Mouse (Mus musculus): ENCODE results near the gene Pafah1b1. TPM values are rescaled to one million over a fixed set of nuclear protein-coding genes. Genes with fewer than 3 reads are reported as not detected.

The Pafah1b1 gene
- total and polyA plus RNA-seq, 2 experiments from 2014 or later: 79.2 to 206 TPM

- H3K9me3 ChIP-seq (ENCODE audit: low read length): no peaks in the 10 kb centered on the region
- H3K36me3 ChIP-seq (ENCODE audit: insufficient read depth, low read length): no peaks in the 10 kb centered on the region
- peaks cover 2% of the 10 kb centered on the region; the same call in 1 of the 2 replicates for H3K4me1 ChIP-seq (ENCODE audit: insufficient read depth, low read length)
- 52% methylated on average over 5 of the region's 5 CpGs for WGBS
- peak overlapping the region; percentile 99; the same call in 1 of the 2 replicates for H3K4me3 ChIP-seq (ENCODE audit: low read depth, low read length)
- peak overlapping the region; percentile 99; the same call in 1 of the 2 replicates for H3K27ac ChIP-seq (ENCODE audit: low read depth, low read length)
- no peak for ATAC-seq (ENCODE audit: low FRiP score)
- no peak for DNase-seq (ENCODE audit: low spot score)
- H3K4me2 ChIP-seq (ENCODE audit: low read depth, low read length, poor library complexity, severe bottlenecking): peak overlapping the region; percentile 68
- TF ChIP-seq CTCF (IDR thresholded peaks at IDR 0.05): no peak
- no peaks in the 10 kb centered on the region for H3K27me3 ChIP-seq (ENCODE audit: insufficient read depth, low read length)
- H3K9ac ChIP-seq (replicated peaks; ENCODE audit: low read length, poor library complexity, severe bottlenecking): peak overlapping the region; percentile 99
These were observed 711 bp upstream of the Pafah1b1 start for GRCm38 (mm10) chr11:74725181-74725580.

- H3K27me3 ChIP-seq (ENCODE audit: insufficient read depth, low read length): no peaks in the 10 kb centered on the region
- H3K4me3 ChIP-seq (ENCODE audit: low read depth, low read length): peak overlapping the region; percentile 99
- TF ChIP-seq CTCF (IDR thresholded peaks at IDR 0.05): no peak
- peak; percentile 81 for ATAC-seq (ENCODE audit: low FRiP score)
- H3K27ac ChIP-seq (ENCODE audit: low read depth, low read length): peak overlapping the region; percentile 99
- under 1% methylated on average over 45 of the region's 75 CpGs for WGBS
- no peaks in the 10 kb centered on the region for H3K36me3 ChIP-seq (ENCODE audit: insufficient read depth, low read length)
- peak; percentile 89 for DNase-seq (ENCODE audit: low spot score)
- H3K4me1 ChIP-seq (ENCODE audit: insufficient read depth, low read length): peaks cover 8% of the 10 kb centered on the region
- H3K9ac ChIP-seq (replicated peaks; ENCODE audit: low read length, poor library complexity, severe bottlenecking): peak overlapping the region; percentile 99
- peak overlapping the region; percentile 68 for H3K4me2 ChIP-seq (ENCODE audit: low read depth, low read length, poor library complexity, severe bottlenecking)
- no peaks in the 10 kb centered on the region for H3K9me3 ChIP-seq (ENCODE audit: low read length)
These were observed 874 bp downstream of the Pafah1b1 start for GRCm38 (mm10) chr11:74723357-74724234.

- WGBS: 26% methylated on average over 3 of the region's 3 CpGs
- Histone ChIP-seq H3K27ac (ENCODE audit: low read depth, low read length) (no peak overlapping the region), H3K4me1 (ENCODE audit: insufficient read depth, low read length) (peaks cover 8% of the 10 kb centered on the region), H3K4me3 (ENCODE audit: low read depth, low read length) (peak overlapping the region; percentile 99), H3K9me3 (ENCODE audit: low read length) (no peaks in the 10 kb centered on the region), H3K27me3 (ENCODE audit: insufficient read depth, low read length) (no peaks in the 10 kb centered on the region), H3K4me2 (ENCODE audit: low read depth, low read length, poor library complexity, severe bottlenecking) (peak overlapping the region; percentile 68), H3K36me3 (ENCODE audit: insufficient read depth, low read length) (no peaks in the 10 kb centered on the region), H3K9ac (replicated peaks; ENCODE audit: low read length, poor library complexity, severe bottlenecking) (peak overlapping the region; percentile 54; the same call in 1 of the 2 replicates)
- DNase-seq (ENCODE audit: low spot score) (peak; percentile 28), ATAC-seq (ENCODE audit: low FRiP score) (no peak)
- TF ChIP-seq CTCF (IDR thresholded peaks at IDR 0.05): no peak
These were observed 2.5 kb downstream of the Pafah1b1 start for GRCm38 (mm10) chr11:74721971-74722370.

- no peaks in the 10 kb centered on the region for H3K9me3 ChIP-seq (ENCODE audit: low read length)
- H3K4me3 ChIP-seq (ENCODE audit: low read depth, low read length): 0 out of 2 replicates have a peak overlapping the region, but pooled peaks have one; percentile 10
- ATAC-seq (ENCODE audit: low FRiP score): no peak
- peak overlapping the region; percentile 42 for H3K4me2 ChIP-seq (ENCODE audit: low read depth, low read length, poor library complexity, severe bottlenecking)
- no peak for TF ChIP-seq CTCF (IDR thresholded peaks at IDR 0.05)
- no peaks in the 10 kb centered on the region for H3K27me3 ChIP-seq (ENCODE audit: insufficient read depth, low read length)
- peaks cover 8% of the 10 kb centered on the region for H3K4me1 ChIP-seq (ENCODE audit: insufficient read depth, low read length)
- H3K36me3 ChIP-seq (ENCODE audit: insufficient read depth, low read length): no peaks in the 10 kb centered on the region
- DNase-seq (ENCODE audit: low spot score): no peak
- WGBS: 63% methylated on average over 2 of the region's 2 CpGs
- no peak overlapping the region for H3K9ac ChIP-seq (replicated peaks; ENCODE audit: low read length, poor library complexity, severe bottlenecking)
- H3K27ac ChIP-seq (ENCODE audit: low read depth, low read length): no peak overlapping the region
These were observed 3.3 kb downstream of the Pafah1b1 start for GRCm38 (mm10) chr11:74721141-74721540.

GRCm38 (mm10) chr11:74720668-74721067, 3.8 kb downstream of the Pafah1b1 start:
- Histone ChIP-seq H3K4me3 (ENCODE audit: low read depth, low read length) (no peak overlapping the region), H3K4me1 (ENCODE audit: insufficient read depth, low read length) (peaks cover 8% of the 10 kb centered on the region), H3K27ac (ENCODE audit: low read depth, low read length) (no peak overlapping the region), H3K4me2 (ENCODE audit: low read depth, low read length, poor library complexity, severe bottlenecking) (peak overlapping the region; percentile 42), H3K9me3 (ENCODE audit: low read length) (no peaks in the 10 kb centered on the region), H3K9ac (replicated peaks; ENCODE audit: low read length, poor library complexity, severe bottlenecking) (no peak overlapping the region), H3K36me3 (ENCODE audit: insufficient read depth, low read length) (no peaks in the 10 kb centered on the region), H3K27me3 (ENCODE audit: insufficient read depth, low read length) (no peaks in the 10 kb centered on the region)
- ATAC-seq (ENCODE audit: low FRiP score) (no peak), DNase-seq (ENCODE audit: low spot score) (no peak)
- TF ChIP-seq CTCF (IDR thresholded peaks at IDR 0.05): no peak
- WGBS: 83% methylated on average over 1 of the region's 1 CpGs

GRCm38 (mm10) chr11:74715971-74716525, 8.4 kb downstream of the Pafah1b1 start:
- no peak for DNase-seq (ENCODE audit: low spot score)
- no peak overlapping the region for H3K4me3 ChIP-seq (ENCODE audit: low read depth, low read length)
- ATAC-seq (ENCODE audit: low FRiP score): no peak
- H3K27ac ChIP-seq (ENCODE audit: low read depth, low read length): no peak overlapping the region
- peaks cover 8% of the 10 kb centered on the region for H3K4me1 ChIP-seq (ENCODE audit: insufficient read depth, low read length)
- H3K9ac ChIP-seq (replicated peaks; ENCODE audit: low read length, poor library complexity, severe bottlenecking): no peak overlapping the region
- H3K27me3 ChIP-seq (ENCODE audit: insufficient read depth, low read length): no peaks in the 10 kb centered on the region
- no peaks in the 10 kb centered on the region for H3K9me3 ChIP-seq (ENCODE audit: low read length)
- WGBS: 84% methylated on average over 3 of the region's 3 CpGs
- TF ChIP-seq CTCF (IDR thresholded peaks at IDR 0.05): no peak
- no peaks in the 10 kb centered on the region for H3K36me3 ChIP-seq (ENCODE audit: insufficient read depth, low read length)
- H3K4me2 ChIP-seq (ENCODE audit: low read depth, low read length, poor library complexity, severe bottlenecking): no peak overlapping the region

All from midbrain, postnatal 0 days (tissue).